Mouse (Mus musculus) kidney, postnatal 0 days (tissue): ENCODE data around the gene Ndufv3. TPM values are rescaled to one million over a fixed set of nuclear protein-coding genes. Genes with fewer than 3 reads are reported as not detected.
A peak's percentile ranks its signal among the peaks of the same experiment; 100 is the strongest.
"Not testable (repeated sequence)": the region's sequence is repeated elsewhere in the genome, so short reads cannot be mapped to it uniquely, and the experiment has no call there.

ENCODE experiments used
- ATAC-seq: fragments of 200-750 bp; cut with Nextera tagmentation; replicated peaks from 2 replicates; pipeline ENCODE4 v1.8.0; 2017; ENCODE audit warnings: low read depth, moderate number of reproducible peaks, moderate TSS enrichment, moderate library complexity; ENCODE audit not compliant: low FRiP score
- DNase-seq: peaks from one replicate; pipeline ENCODE4 v3.0.0-alpha.2; 2016; ENCODE audit warnings: low spot score
- H3K27ac ChIP-seq: fragments of 300-500 bp; sonication (generic); 2 replicates; pipeline ENCODE4 v1.5.1; 2014; ENCODE audit warnings: mild to moderate bottlenecking
- H3K27me3 ChIP-seq: fragments of 300-500 bp; sonication (generic); 2 replicates; pipeline ENCODE4 v1.6.1; 2014; ENCODE audit warnings: low read length, mixed read lengths; ENCODE audit not compliant: insufficient read depth
- H3K36me3 ChIP-seq: fragments of 300-500 bp; sonication (generic); 2 replicates; pipeline ENCODE4 v1.6.1; 2014; ENCODE audit warnings: low read length, mixed read lengths; ENCODE audit not compliant: insufficient read depth
- H3K4me1 ChIP-seq: fragments of 300-500 bp; sonication (generic); replicated peaks from 2 replicates; pipeline ENCODE4 v1.6.1; 2014; ENCODE audit warnings: antibody characterized with exemption, low read length, mixed read lengths; ENCODE audit not compliant: insufficient read depth
- H3K4me2 ChIP-seq: fragments of 300-500 bp; sonication (generic); 2 replicates; pipeline ENCODE4 v1.6.1; 2014; ENCODE audit warnings: mild to moderate bottlenecking, low read length, moderate library complexity, mixed read lengths
- H3K4me3 ChIP-seq: fragments of 300-500 bp; sonication (generic); replicated peaks from 2 replicates; pipeline ENCODE4 v1.5.1; 2014; ENCODE audit warnings: low read depth, low read length
- H3K9ac ChIP-seq: fragments of 300-500 bp; sonication (generic); 2 replicates; pipeline ENCODE4 v1.6.1; 2014; ENCODE audit warnings: low read depth, low read length
- H3K9me3 ChIP-seq: fragments of 300-500 bp; sonication (generic); replicated peaks from 2 replicates; pipeline ENCODE4 v1.6.1; 2016; ENCODE audit warnings: low read length, inconsistent platforms, mixed read lengths
- CTCF ChIP-seq: IDR thresholded peaks from 2 replicates; pipeline ENCODE4 v1.5.1; 2016; ENCODE audit warnings: antibody characterized with exemption, low read depth, mild to moderate bottlenecking, moderate library complexity
- WGBS: fragments of 180-500 bp; shearing (Covaris S2); extraction: QIAGEN DNeasy Blood & Tissue Kit; methylation state at CpG from one replicate; pipeline ENCODE4 v1.1.7; 2014; 5-methylcytosine and 5-hydroxymethylcytosine counted together
- polyA plus RNA-seq: library from polyadenylated mRNA; unstranded; fragments of >200 nt; fragmentation: Nextera tagmentation; extraction: Ambion mirVana; gene quantifications from 2 replicates; pipeline ENCODE4 v1.2.1, GENCODE M21; 2015

The Ndufv3 gene
- polyA plus RNA-seq, 1 experiment from 2014 or later, result 364 TPM

- H3K27ac ChIP-seq, result no peak overlapping the region
- H3K4me3 ChIP-seq, result no peak overlapping the region
- no peak for TF ChIP-seq CTCF
- no peaks in the 10 kb centered on the region for H3K27me3 ChIP-seq
- no peak overlapping the region for H3K4me2 ChIP-seq
- 91% methylated on average over 6 of the region's 6 CpGs for WGBS
- no peak overlapping the region for H3K9ac ChIP-seq
- no peaks in the 10 kb centered on the region for H3K9me3 ChIP-seq
- ATAC-seq, result no peak
- 0 out of 2 replicates have a peak, but pooled peaks cover 3% of the 10 kb centered on the region for H3K4me1 ChIP-seq
- DNase-seq, result no peak
- H3K36me3 ChIP-seq, result 0 out of 2 replicates have a peak, but pooled peaks cover 5% of the 10 kb centered on the region
These were observed 2.0 kb downstream of the Ndufv3 start for GRCm38 (mm10) chr17:31521948-31522347.

DNA sequence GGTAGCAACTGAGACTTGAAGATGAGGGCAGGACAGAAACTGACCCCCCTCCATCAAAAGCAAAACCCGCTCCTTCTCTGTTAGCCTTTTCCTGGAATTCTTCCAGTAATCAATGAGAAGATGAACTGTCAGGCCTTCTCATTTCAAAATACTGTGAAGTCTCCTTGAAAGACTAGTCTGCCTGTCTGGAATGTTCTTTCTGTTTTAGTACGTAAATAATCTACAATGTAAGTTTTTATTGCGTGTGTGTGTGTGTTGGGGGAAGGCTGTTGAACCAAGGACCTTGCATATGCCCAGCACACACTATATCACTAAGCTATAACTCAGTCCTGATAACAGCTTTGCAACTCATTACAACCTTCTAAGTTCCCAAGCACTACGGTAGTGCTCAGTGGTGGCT lies 5.2 kb downstream of the Ndufv3 start:
- Histone ChIP-seq H3K27ac (peak overlapping the region; percentile 47), H3K9me3 (no peaks in the 10 kb centered on the region), H3K4me1 (0 out of 2 replicates have a peak, but pooled peaks cover 3% of the 10 kb centered on the region), H3K27me3 (no peaks in the 10 kb centered on the region), H3K4me3 (no peak overlapping the region), H3K4me2 (no peak overlapping the region), H3K36me3 (peaks cover 17% of the 10 kb centered on the region; the same call in 1 of the 2 replicates), H3K9ac (no peak overlapping the region)
- 65% methylated on average over 4 of the region's 4 CpGs for WGBS
- DNase-seq, result peak; percentile 55
- ATAC-seq, result no peak
- TF ChIP-seq CTCF, result no peak

DNA sequence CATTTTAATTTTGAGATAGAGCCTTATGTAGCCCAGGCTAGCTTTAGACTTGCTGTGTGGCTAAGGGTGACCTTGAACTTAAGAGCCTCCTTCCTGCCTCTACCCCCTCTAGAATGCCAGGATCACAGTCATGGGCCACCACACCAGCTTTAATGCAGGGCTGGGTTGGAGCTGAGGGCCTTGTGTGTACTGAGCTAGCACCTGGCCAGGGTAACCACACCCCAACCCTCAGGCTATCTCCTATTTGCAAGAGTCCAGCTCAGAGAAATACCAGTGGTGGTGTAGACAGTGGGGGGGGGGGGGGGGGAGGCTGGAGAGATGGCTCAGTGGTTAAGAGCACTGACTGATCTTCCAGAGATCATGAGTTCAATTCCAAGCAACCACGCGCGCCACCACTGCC lies 5.9 kb downstream of the Ndufv3 start:
- H3K4me1 ChIP-seq, result 0 out of 2 replicates have a peak, but pooled peaks cover 3% of the 10 kb centered on the region
- no peak for TF ChIP-seq CTCF
- H3K4me2 ChIP-seq, result no peak overlapping the region
- ATAC-seq, result no peak
- no peaks in the 10 kb centered on the region for H3K27me3 ChIP-seq
- no peaks in the 10 kb centered on the region for H3K9me3 ChIP-seq
- no peak overlapping the region for H3K9ac ChIP-seq
- no peak overlapping the region for H3K4me3 ChIP-seq
- H3K36me3 ChIP-seq, result peaks cover 23% of the 10 kb centered on the region; the same call in 1 of the 2 replicates
- 100% methylated on average over 3 of the region's 3 CpGs for WGBS
- DNase-seq, result no peak
- no peak overlapping the region for H3K27ac ChIP-seq

DNA sequence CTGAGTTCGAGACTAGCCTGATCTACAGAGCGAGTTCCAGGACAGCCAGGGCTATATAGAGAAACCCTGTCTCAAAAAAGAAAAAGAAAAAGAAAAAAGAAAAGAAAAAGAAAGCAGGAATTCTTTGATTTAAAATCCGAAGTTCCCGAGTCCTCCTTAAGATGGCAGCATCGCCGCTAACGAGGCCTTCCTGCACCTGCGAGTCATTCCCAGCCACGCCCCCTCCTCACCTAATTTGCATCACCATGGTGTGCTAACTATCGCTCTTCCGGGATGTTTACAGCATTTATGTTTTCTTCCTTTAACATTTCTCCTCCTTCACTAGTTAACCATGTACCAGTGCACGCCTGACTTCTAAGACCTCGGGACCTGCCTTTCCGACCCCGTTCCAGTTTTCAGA lies 9.4 kb downstream of the Ndufv3 start:
- peak overlapping the region; percentile 41; the same call in 1 of the 2 replicates for H3K4me2 ChIP-seq
- H3K27me3 ChIP-seq, result no peaks in the 10 kb centered on the region
- ATAC-seq (peak; percentile 63; the same call in 1 of the 2 replicates), DNase-seq (peak; percentile 78)
- no peak overlapping the region for H3K27ac ChIP-seq
- H3K4me1 ChIP-seq, result no peaks in the 10 kb centered on the region
- H3K9ac ChIP-seq, result no peak overlapping the region
- no peak overlapping the region for H3K4me3 ChIP-seq
- 24% methylated on average over 15 of the region's 15 CpGs for WGBS
- no peaks in the 10 kb centered on the region for H3K9me3 ChIP-seq
- TF ChIP-seq CTCF, result peak; percentile 78
- H3K36me3 ChIP-seq, result peaks cover 31% of the 10 kb centered on the region

- H3K9me3 ChIP-seq, result no peaks in the 10 kb centered on the region
- 85% methylated on average over 14 of the region's 14 CpGs for WGBS
- 0 out of 2 replicates have a peak, but pooled peaks cover 8% of the 10 kb centered on the region for H3K4me1 ChIP-seq
- H3K36me3 ChIP-seq, result peaks cover 26% of the 10 kb centered on the region
- no peak for TF ChIP-seq CTCF
- H3K4me2 ChIP-seq, result no peak overlapping the region
- ATAC-seq (0 out of 2 replicates have a peak, but pooled peaks have one; percentile 5), DNase-seq (peak; percentile 70)
- H3K9ac ChIP-seq, result no peak overlapping the region
- H3K4me3 ChIP-seq, result no peak overlapping the region
- H3K27ac ChIP-seq, result no peak overlapping the region
- H3K27me3 ChIP-seq, result no peaks in the 10 kb centered on the region
These were observed 11.7 kb downstream of the Ndufv3 start for GRCm38 (mm10) chr17:31531441-31532158.

- not testable (repeated sequence) for H3K4me1 ChIP-seq, H3K9ac ChIP-seq, H3K27ac ChIP-seq, DNase-seq, H3K4me3 ChIP-seq, H3K4me2 ChIP-seq, H3K9me3 ChIP-seq, H3K27me3 ChIP-seq, ATAC-seq
- peaks cover 26% of the 10 kb centered on the region for H3K36me3 ChIP-seq
- 85% methylated on average over 3 of the region's 4 CpGs for WGBS
These were observed 12.4 kb downstream of the Ndufv3 start for GRCm38 (mm10) chr17:31532331-31532730.
